Mouse (Mus musculus) kidney, adult 9 months (tissue): ENCODE data around the gene Gm20219.

Experiments used
- DNase-seq: peaks from one replicate; pipeline ENCODE4 v3.0.0; 2022

Gene Gm20219

GRCm38 (mm10) chr17:56551841-56552581, 2.2 kb downstream of the Gm20219 start:
- DNase-seq = no peak

GRCm38 (mm10) chr17:56550784-56551475, 3.3 kb downstream of the Gm20219 start:
- DNase-seq = no peak

- no peak for DNase-seq
Observed at GRCm38 (mm10) chr17:56548605-56549105, 5.5 kb downstream of the Gm20219 start.

GRCm38 (mm10) chr17:56547846-56548604, 6.2 kb downstream of the Gm20219 start:
- DNase-seq = no peak

GRCm38 (mm10) chr17:56547116-56547845, 6.9 kb downstream of the Gm20219 start:
- no peak for DNase-seq

GRCm38 (mm10) chr17:56546576-56546975, 7.6 kb downstream of the Gm20219 start:
- DNase-seq = no peak

GRCm38 (mm10) chr17:56545945-56546344, 8.2 kb downstream of the Gm20219 start:
- DNase-seq = no peak

- DNase-seq = no peak
Observed at GRCm38 (mm10) chr17:56544699-56545387, 9.3 kb downstream of the Gm20219 start.

- no peak for DNase-seq
Observed at GRCm38 (mm10) chr17:56543684-56544224, 10.4 kb downstream of the Gm20219 start.

- DNase-seq = no peak
Observed at GRCm38 (mm10) chr17:56542736-56543135, 11.5 kb downstream of the Gm20219 start.

GRCm38 (mm10) chr17:56540562-56540975, 13.6 kb downstream of the Gm20219 start:
- no peak for DNase-seq

- no peak for DNase-seq
Observed at GRCm38 (mm10) chr17:56537912-56538311, 16.3 kb downstream of the Gm20219 start.

GRCm38 (mm10) chr17:56536874-56537273, 17.3 kb downstream of the Gm20219 start:
- no peak for DNase-seq

GRCm38 (mm10) chr17:56536192-56536591, 18.0 kb downstream of the Gm20219 start:
- no peak for DNase-seq

- no peak for DNase-seq
Observed at GRCm38 (mm10) chr17:56524943-56525342, 29.2 kb downstream of the Gm20219 start.

- DNase-seq = no peak
Observed at GRCm38 (mm10) chr17:56522744-56523143, 31.4 kb downstream of the Gm20219 start.

- DNase-seq = no peak
Observed at GRCm38 (mm10) chr17:56515690-56516410, 38.3 kb downstream of the Gm20219 start.

GRCm38 (mm10) chr17:56514916-56515315, 39.3 kb downstream of the Gm20219 start:
- no peak for DNase-seq

GRCm38 (mm10) chr17:56514330-56514729, 39.9 kb downstream of the Gm20219 start:
- DNase-seq = no peak

- no peak for DNase-seq
Observed at GRCm38 (mm10) chr17:56512310-56512709, 41.9 kb downstream of the Gm20219 start, which contains the start of gene Znrf4. Gene Znrf4, minus strand, starts transcription at chr17:56512431.

GRCm38 (mm10) chr17:56511707-56512090, 42.5 kb downstream of the Gm20219 start:
- DNase-seq = no peak
